Mouse (Mus musculus) stomach, embryonic 15.5 days (tissue): Measurements from ENCODE around the gene Stap1. TPM values are rescaled to one million over a fixed set of nuclear protein-coding genes. Genes with fewer than 3 reads are reported as not detected.

ENCODE experiments used
- ATAC-seq: fragments of 200-750 bp; cut with Nextera tagmentation; 2 replicates; pipeline ENCODE4 v1.8.0; 2017; ENCODE audit warnings: low read depth, moderate number of reproducible peaks, moderate TSS enrichment; ENCODE audit not compliant: insufficient read depth, low FRiP score
- H3K27ac ChIP-seq: fragments of 300-500 bp; sonication (generic); 2 replicates; pipeline ENCODE4 v1.5.1; 2015; ENCODE audit warnings: mild to moderate bottlenecking, inconsistent platforms
- H3K27me3 ChIP-seq: fragments of 300-500 bp; sonication (generic); replicated peaks from 2 replicates; pipeline ENCODE4 v1.6.1; 2015; ENCODE audit warnings: inconsistent platforms
- H3K36me3 ChIP-seq: fragments of 300-500 bp; sonication (generic); 2 replicates; pipeline ENCODE4 v1.6.1; 2015; ENCODE audit warnings: inconsistent platforms
- H3K4me1 ChIP-seq: fragments of 300-500 bp; sonication (generic); 2 replicates; pipeline ENCODE4 v1.6.1; 2015; ENCODE audit warnings: inconsistent platforms
- H3K4me2 ChIP-seq: fragments of 300-500 bp; sonication (generic); 2 replicates; pipeline ENCODE4 v1.6.1; 2015; ENCODE audit warnings: mild to moderate bottlenecking, inconsistent platforms
- H3K4me3 ChIP-seq: fragments of 300-500 bp; sonication (generic); replicated peaks from 2 replicates; pipeline ENCODE4 v1.5.1; 2015; ENCODE audit warnings: inconsistent platforms
- H3K9ac ChIP-seq: fragments of 300-500 bp; sonication (generic); 2 replicates; pipeline ENCODE4 v1.6.1; 2015; ENCODE audit warnings: inconsistent platforms
- H3K9me3 ChIP-seq: fragments of 300-500 bp; sonication (generic); 2 replicates; pipeline ENCODE4 v1.6.1; 2016; ENCODE audit warnings: inconsistent platforms
- WGBS: fragments of 180-500 bp; shearing (Covaris S2); methylation state at CpG from one replicate; pipeline ENCODE4 v1.1.7; 2015; 5-methylcytosine and 5-hydroxymethylcytosine counted together
- polyA plus RNA-seq: library from polyadenylated mRNA; unstranded; fragments of >200 nt; fragmentation: Nextera tagmentation; extraction: Ambion mirVana; gene quantifications from 2 replicates; pipeline ENCODE4 v1.2.1, GENCODE M21; 2015

The Stap1 gene
- polyA plus RNA-seq, 1 experiment from 2014 or later = 1.3 TPM

DNA sequence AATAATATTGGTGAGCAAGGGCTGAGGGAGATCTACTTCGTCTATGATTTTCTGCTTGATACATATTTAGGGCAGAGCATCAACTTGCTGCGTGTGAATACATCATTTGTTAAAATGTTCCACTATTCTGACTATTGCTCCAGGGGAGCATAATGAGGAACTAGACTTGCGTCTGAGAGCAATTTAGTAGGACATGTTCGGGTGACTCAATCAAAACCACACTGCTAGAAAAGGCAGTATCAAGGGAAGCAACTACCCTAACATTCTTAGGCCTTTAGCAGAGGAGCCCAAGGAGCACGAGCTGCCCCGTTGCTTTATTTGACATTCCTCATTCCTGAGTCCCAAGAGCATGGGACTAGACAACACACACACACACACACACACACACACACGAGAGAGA is 13.4 kb downstream of the Stap1 start:
- Histone ChIP-seq H3K27me3 (no peaks in the 10 kb centered on the region), H3K36me3 (no peaks in the 10 kb centered on the region), H3K4me3 (no peak overlapping the region), H3K4me2 (no peak overlapping the region), H3K9ac (no peak overlapping the region), H3K27ac (no peak overlapping the region), H3K9me3 (no peaks in the 10 kb centered on the region), H3K4me1 (no peaks in the 10 kb centered on the region)
- ATAC-seq = no peak
- WGBS = 77% methylated on average over 7 of the region's 7 CpGs

DNA sequence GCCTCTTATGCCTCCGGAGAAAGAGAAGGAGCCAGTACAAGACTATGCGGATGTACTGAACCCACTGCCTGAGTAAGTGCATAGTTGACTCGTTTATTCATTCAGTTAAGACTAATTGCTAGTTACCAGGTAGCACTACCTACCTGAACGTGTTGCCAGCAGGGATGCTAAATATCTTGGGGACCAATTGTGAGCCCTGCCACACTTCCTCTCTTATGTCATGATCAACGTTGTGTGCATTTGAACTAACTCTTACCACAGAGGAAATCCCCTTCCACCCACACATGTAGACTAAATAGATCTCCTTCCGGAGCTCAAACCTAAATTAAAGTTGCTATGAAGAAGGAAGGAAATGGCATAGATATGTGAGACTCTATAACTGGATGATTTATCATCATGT is 15.2 kb downstream of the Stap1 start:
- WGBS = 74% methylated on average over 6 of the region's 6 CpGs
- H3K4me1 ChIP-seq = no peaks in the 10 kb centered on the region
- no peak overlapping the region for H3K4me3 ChIP-seq
- no peaks in the 10 kb centered on the region for H3K27me3 ChIP-seq
- no peak for ATAC-seq
- H3K9me3 ChIP-seq = no peaks in the 10 kb centered on the region
- H3K4me2 ChIP-seq = no peak overlapping the region
- no peaks in the 10 kb centered on the region for H3K36me3 ChIP-seq
- H3K9ac ChIP-seq = no peak overlapping the region
- no peak overlapping the region for H3K27ac ChIP-seq

DNA sequence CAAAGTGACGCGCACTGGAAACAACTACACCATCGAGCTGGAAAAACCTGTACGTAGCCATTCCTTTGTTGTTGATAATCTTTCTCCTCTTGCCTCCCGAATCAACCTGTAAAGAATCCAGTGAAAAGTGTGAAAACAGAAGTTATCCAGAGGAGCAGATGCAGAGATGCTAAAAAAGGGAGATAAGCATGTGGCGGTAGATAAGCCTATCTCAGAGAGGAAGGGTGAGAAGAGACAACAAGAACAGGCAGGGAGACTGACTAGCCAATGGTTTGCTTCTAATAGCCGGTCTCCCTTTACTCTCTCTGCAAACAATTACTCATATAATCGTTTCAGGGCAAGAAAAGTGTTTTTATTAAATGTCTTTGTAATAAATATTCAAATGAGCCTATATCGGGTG is 23.2 kb downstream of the Stap1 start:
- ATAC-seq = no peak
- 77% methylated on average over 9 of the region's 9 CpGs for WGBS

DNA sequence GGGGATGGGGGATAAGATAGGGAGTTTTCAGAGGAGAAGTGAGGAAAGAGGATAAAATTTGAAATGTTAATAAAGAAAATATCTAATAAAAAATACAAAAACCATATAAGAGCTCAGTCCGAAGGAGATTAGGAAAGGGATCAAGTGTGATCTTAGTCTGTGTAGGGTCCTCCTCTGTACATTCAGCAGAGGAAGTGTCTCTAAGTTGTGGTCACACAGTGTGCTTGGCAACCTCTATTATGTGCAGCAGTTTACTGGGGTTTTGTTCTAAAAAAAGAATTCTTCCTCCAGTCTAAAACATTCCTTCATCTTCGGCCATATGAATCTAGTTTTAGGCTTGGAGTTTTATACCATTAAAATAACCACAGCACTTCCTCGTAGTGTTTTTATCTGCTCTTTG is 27.4 kb downstream of the Stap1 start:
- H3K9ac ChIP-seq = no peak overlapping the region
- no peak overlapping the region for H3K4me2 ChIP-seq
- no peaks in the 10 kb centered on the region for H3K9me3 ChIP-seq
- H3K4me1 ChIP-seq = no peaks in the 10 kb centered on the region
- WGBS = 76% methylated on average over 3 of the region's 3 CpGs
- no peak for ATAC-seq
- H3K4me3 ChIP-seq = no peak overlapping the region
- H3K36me3 ChIP-seq = no peaks in the 10 kb centered on the region
- H3K27me3 ChIP-seq = no peaks in the 10 kb centered on the region
- H3K27ac ChIP-seq = no peak overlapping the region

More for the DNA sequence above, 23.2 kb downstream of the Stap1 start:
- Histone ChIP-seq H3K4me3 (no peak overlapping the region), H3K27me3 (no peaks in the 10 kb centered on the region), H3K36me3 (no peaks in the 10 kb centered on the region), H3K4me1 (no peaks in the 10 kb centered on the region), H3K9me3 (no peaks in the 10 kb centered on the region), H3K27ac (no peak overlapping the region), H3K4me2 (no peak overlapping the region), H3K9ac (no peak overlapping the region)

DNA sequence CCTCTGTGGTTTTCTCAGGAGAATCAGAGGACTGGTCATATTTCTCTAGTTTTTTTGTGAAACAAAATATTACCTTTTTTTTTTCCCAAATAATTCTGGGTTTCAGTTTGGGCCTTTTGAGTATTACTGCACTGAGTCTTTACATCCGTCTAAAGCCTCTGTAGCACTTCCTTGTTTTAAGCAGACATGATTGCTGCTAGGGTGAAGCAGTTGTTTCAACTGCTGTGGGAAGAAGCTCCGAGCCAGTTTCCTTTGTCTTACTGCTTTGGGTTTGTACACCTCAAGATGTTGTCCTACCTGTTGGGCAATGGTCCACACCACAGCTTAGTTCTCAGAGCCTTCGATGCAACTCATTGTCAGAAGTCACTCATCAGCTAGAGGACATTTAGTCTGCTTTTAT is 29.1 kb downstream of the Stap1 start:
- Histone ChIP-seq H3K9me3 (no peaks in the 10 kb centered on the region), H3K4me2 (no peak overlapping the region), H3K27ac (no peak overlapping the region), H3K27me3 (no peaks in the 10 kb centered on the region), H3K4me3 (no peak overlapping the region), H3K4me1 (no peaks in the 10 kb centered on the region), H3K36me3 (no peaks in the 10 kb centered on the region), H3K9ac (no peak overlapping the region)
- WGBS = 71% methylated on average over 3 of the region's 3 CpGs
- ATAC-seq = no peak

DNA sequence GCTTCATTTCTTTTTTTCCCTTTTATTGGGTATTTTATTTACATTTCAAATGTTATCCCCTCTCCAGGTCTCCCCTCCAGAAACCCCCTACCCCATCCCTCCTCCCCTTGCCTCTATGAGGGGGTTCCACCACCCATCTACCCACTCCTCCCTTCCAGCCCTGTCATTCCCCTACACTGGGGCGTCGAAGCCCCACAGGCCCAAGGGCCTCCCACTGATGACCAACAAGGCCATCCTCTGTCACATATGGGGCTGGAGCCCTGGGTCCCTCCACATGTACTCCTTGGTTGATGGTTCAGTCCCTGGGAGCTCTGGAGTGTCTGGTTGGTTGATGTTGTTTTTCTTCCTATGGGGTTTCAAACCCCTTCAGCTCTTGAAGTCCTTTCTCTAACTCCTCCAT is 30.6 kb downstream of the Stap1 start:
- WGBS = 94% methylated on average over 2 of the region's 2 CpGs
- Histone ChIP-seq H3K27ac (no peak overlapping the region), H3K4me3 (no peak overlapping the region), H3K36me3 (no peaks in the 10 kb centered on the region), H3K4me1 (no peaks in the 10 kb centered on the region), H3K9me3 (no peaks in the 10 kb centered on the region), H3K4me2 (no peak overlapping the region), H3K9ac (no peak overlapping the region), H3K27me3 (no peaks in the 10 kb centered on the region)
- no peak for ATAC-seq

DNA sequence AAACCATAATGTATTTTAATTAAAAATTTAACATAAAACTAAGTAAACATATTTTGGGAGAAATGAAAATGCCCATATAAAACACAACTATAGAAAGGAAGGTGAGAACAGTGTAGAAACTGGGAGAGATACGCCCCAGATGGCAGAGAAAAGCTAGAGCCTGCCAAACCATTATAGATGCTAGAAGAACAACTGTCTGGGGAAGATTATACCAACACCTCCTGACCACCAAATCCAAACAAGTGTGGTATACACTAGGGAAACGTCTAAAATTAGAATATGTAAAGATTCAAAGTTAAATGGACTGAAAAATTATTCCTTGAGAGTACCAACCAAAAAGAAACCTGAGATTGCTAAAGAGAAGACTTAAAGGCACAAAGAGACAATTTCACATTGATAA is 35.1 kb downstream of the Stap1 start:
- no peaks in the 10 kb centered on the region for H3K27me3 ChIP-seq
- WGBS = 71% methylated on average over 2 of the region's 2 CpGs
- H3K9me3 ChIP-seq = no peaks in the 10 kb centered on the region
- no peak for ATAC-seq
- H3K36me3 ChIP-seq = peaks cover 6% of the 10 kb centered on the region; the same call in 1 of the 2 replicates
- no peak overlapping the region for H3K4me2 ChIP-seq
- H3K4me1 ChIP-seq = no peaks in the 10 kb centered on the region
- H3K4me3 ChIP-seq = no peak overlapping the region
- no peak overlapping the region for H3K27ac ChIP-seq
- H3K9ac ChIP-seq = no peak overlapping the region

DNA sequence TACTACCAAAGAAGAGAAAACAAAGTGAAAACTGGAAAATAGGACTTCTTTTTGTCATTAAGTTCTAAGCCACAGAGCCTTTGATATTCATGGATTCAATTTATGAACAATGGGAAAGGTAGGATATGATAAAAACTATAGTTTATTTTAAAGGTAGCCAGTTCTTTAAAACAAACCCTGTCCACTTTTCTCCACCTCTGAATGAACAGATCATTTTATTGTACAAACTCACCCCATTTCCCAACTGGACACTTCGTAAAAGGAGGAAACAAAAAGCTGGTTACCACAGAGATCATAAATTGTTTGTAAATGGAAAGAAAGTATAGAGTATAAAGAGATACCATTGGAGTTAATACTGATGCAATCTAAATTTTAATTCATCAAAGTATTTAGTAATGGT is 39.5 kb downstream of the Stap1 start:
- Histone ChIP-seq H3K27me3 (no peaks in the 10 kb centered on the region), H3K36me3 (peaks cover 9% of the 10 kb centered on the region; the same call in 1 of the 2 replicates), H3K9me3 (no peaks in the 10 kb centered on the region), H3K4me1 (no peaks in the 10 kb centered on the region), H3K4me3 (no peak overlapping the region), H3K4me2 (no peak overlapping the region), H3K27ac (no peak overlapping the region), H3K9ac (no peak overlapping the region)
- no peak for ATAC-seq
- 87% methylated on average over 1 of the region's 1 CpGs for WGBS

DNA sequence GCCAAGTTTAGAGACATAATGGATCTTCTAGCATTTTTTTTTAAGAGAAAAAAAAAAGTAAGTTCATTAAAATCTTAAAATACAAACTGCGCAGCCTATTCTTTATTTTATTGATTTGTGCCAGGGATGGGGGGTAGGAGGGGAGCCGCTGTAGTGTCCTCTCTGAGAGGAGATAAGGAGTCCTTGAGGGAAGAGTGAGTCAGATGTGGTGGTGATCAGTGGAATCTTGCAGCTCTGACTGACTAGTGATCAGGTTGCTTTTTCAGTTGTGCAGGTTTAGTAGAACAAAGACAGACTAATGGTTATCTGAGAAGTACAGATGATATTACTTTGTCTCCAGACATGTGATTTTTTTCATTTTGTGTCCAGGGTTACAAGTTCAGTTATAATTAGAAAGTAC is 41.5 kb downstream of the Stap1 start:
- Histone ChIP-seq H3K4me3 (no peak overlapping the region), H3K9me3 (no peaks in the 10 kb centered on the region), H3K27ac (no peak overlapping the region), H3K36me3 (peaks cover 5% of the 10 kb centered on the region; the same call in 1 of the 2 replicates), H3K4me2 (no peak overlapping the region), H3K4me1 (no peaks in the 10 kb centered on the region), H3K27me3 (no peaks in the 10 kb centered on the region), H3K9ac (no peak overlapping the region)
- 86% methylated on average over 2 of the region's 2 CpGs for WGBS
- no peak for ATAC-seq

DNA sequence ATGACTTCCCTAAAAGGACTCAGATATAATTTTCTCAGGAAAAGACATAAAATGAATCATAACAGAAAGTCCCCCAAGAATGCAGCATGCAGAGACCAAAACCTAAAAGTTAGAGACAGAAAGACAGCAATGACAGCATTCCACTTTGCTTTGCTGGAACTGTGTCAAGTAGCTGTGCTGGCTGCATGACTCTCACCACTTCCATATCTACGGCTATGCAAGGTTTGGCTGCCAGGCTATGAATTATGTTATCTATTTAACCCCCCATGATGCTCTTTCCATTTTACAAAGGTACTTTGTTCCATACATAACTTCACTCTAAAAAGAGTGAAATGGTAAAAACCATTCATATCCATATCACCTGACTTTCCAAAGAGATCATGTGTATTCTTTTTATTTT is 42.5 kb downstream of the Stap1 start:
- Histone ChIP-seq H3K36me3 (peaks cover 3% of the 10 kb centered on the region; the same call in 1 of the 2 replicates), H3K27ac (no peak overlapping the region), H3K4me2 (no peak overlapping the region), H3K9me3 (no peaks in the 10 kb centered on the region), H3K9ac (no peak overlapping the region), H3K4me3 (no peak overlapping the region), H3K27me3 (no peaks in the 10 kb centered on the region), H3K4me1 (no peaks in the 10 kb centered on the region)
- no peak for ATAC-seq
- WGBS = 57% methylated on average over 1 of the region's 1 CpGs

DNA sequence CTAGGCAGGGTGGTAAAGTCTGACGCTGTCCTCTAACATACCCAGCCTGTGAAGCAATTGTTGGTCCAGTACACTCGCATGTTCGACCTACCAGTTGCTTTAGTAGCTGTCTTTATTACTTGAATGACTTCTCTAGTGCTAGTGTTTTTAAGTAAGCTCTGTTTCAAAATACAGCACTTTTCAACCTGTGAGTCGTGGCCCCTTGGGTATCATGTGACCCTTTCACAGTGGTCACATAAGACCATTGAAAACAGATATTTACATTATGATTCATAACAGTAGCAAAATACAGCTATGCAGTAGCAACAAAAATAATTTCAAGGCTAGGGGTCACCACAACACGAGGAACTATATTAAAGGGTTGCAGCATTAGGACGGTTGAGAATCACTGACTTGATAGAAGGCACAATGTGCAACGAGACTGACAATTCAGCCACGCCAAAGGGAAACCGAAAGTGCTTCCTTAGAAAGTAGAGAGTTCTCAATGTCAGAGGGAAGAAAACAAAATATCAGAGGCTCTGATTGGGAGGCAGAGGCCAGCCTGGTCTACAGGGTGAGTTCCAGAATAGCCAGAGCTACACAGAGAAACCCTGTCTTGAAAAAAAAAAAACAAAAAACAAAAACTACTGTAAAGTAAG is 47.0 kb downstream of the Stap1 start:
- no peak overlapping the region for H3K27ac ChIP-seq
- WGBS = 87% methylated on average over 9 of the region's 9 CpGs
- no peak overlapping the region for H3K4me2 ChIP-seq
- H3K4me3 ChIP-seq = no peak overlapping the region
- peaks cover 6% of the 10 kb centered on the region; the same call in 1 of the 2 replicates for H3K36me3 ChIP-seq
- H3K9me3 ChIP-seq = no peaks in the 10 kb centered on the region
- H3K9ac ChIP-seq = no peak overlapping the region
- ATAC-seq = no peak
- H3K4me1 ChIP-seq = no peaks in the 10 kb centered on the region
- H3K27me3 ChIP-seq = no peaks in the 10 kb centered on the region

DNA sequence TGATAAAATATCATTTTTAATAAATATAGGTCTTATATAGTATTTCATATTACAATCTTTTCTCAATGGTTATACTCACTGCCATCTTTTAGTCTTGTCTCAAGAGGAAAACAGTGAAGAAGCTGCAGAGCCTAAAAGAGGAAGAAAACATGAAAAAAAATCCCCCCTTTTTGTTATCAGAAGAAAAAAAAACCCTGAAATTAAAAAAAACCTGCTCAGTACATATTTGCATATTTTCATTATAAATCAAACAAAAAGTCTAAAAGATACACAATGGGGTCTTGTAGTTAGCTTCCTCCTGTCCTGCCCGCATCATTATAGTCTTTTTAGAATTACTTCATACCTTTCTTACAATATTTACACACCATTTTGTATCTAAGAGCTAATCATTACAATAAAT is 57.2 kb downstream of the Stap1 start:
- Histone ChIP-seq H3K4me2 (no peak overlapping the region), H3K9me3 (no peaks in the 10 kb centered on the region), H3K27ac (no peak overlapping the region), H3K9ac (no peak overlapping the region), H3K27me3 (no peaks in the 10 kb centered on the region), H3K4me1 (no peaks in the 10 kb centered on the region), H3K36me3 (peaks cover 1% of the 10 kb centered on the region; the same call in 1 of the 2 replicates), H3K4me3 (no peak overlapping the region)
- WGBS = 91% methylated on average over 1 of the region's 1 CpGs
- ATAC-seq = no peak

DNA sequence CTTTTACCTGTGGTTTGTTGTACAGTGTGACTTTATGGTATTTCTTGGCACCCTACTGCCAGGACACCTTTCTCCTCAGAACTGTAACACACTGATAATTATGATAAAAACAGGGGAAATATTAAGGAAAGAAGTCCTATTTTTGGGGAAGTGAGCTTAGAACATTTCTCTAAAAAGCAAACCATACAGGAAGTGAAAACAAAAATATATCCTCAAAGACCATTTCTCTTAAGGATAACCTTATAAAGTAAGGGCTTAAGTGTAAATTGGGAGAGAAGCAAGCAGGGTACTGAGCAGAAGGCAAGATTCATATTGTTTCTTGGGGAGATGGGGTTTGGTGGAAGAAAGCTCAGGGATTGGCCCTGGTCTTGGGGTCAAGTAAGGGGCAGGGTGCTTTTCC is 58.3 kb downstream of the Stap1 start:
- Histone ChIP-seq H3K9me3 (no peaks in the 10 kb centered on the region), H3K9ac (no peak overlapping the region), H3K27me3 (no peaks in the 10 kb centered on the region), H3K4me3 (no peak overlapping the region), H3K27ac (no peak overlapping the region), H3K4me2 (no peak overlapping the region), H3K4me1 (no peaks in the 10 kb centered on the region), H3K36me3 (no peaks in the 10 kb centered on the region; the same call in 1 of the 2 replicates)
- no peak for ATAC-seq
